ENCODE assay signal across 14 mouse cellular contexts in the genomic region with DNA sequence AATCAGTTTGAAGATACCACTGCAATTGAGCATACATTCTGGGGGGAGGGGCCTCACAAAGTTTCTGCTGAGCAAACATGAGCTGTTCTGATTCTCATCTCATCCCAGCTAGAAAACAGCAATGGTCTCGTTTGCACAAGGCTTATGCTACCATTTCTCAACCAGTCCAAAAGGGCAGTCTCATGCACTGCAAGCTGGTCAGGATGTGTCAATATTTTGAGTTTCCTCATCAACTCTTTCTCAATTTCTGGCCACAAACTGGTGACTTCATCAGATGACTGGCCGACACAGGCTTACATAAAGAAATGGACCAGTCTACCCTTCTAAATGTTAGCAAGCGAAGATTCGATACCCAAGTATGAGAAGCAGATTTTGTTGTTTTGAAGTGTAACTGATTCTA. TPM values are rescaled to one million over a fixed set of nuclear protein-coding genes. Genes with fewer than 3 reads are reported as not detected.
A peak's percentile ranks its signal among the peaks of the same experiment; 100 is the strongest.
DNase-seq lines count a peak whose midpoint lies in the region; ATAC-seq and TF ChIP-seq lines count a peak whose summit lies in the region.
"Had no signal": no experiment of that assay in that cellular context is flagged by ENCODE, and none has a peak within 500 bp of the region (broad histone marks: within the 10 kb centered on the region; RNA-seq: fewer than 3 reads in every experiment).

No protein-coding gene starts in this region.

- peak; percentile 38 to 89 for DNase-seq in adrenal gland, adult (ENCODE audit: inconsistent age in 2 of 2, low spot score in 1 of 2)
- DNase-seq in adrenal gland, postnatal 25 days = no peak
- peak; percentile 58 to 65 (median 62) for DNase-seq in liver, embryonic 14.5 days (ENCODE audit: low read depth in 3 of 3, low spot score in 3 of 3)
- no peak for DNase-seq in kidney, adult 11 months
- DNase-seq in retina, embryonic 14.5 days (ENCODE audit: low spot score) = no peak
- DNase-seq: heart, postnatal 36 days; kidney, postnatal 4 days; spleen, adult 18-20 months had no signal

- no peak overlapping the region for H3K4me3 ChIP-seq in bone marrow macrophage, adult 2 months (ENCODE audit: insufficient read depth, low read length)
- no peak overlapping the region for H3K4me3 ChIP-seq in liver, embryonic 14.5 days (ENCODE audit: insufficient read depth in 1 of 2, low read depth in 2 of 2, low read length in 2 of 2)
- no peak overlapping the region for H3K4me3 ChIP-seq in myocyte
- no peak overlapping the region for H3K4me3 ChIP-seq in kidney, embryonic 16.5 days (ENCODE audit: low read length)
- H3K4me3 ChIP-seq: embryonic facial prominence, embryonic 12.5 days; limb, embryonic 15.5 days; neural tube, embryonic 13.5 days had no signal

- no peak for TF ChIP-seq POLR2A in bone marrow macrophage, adult 2 months (IDR thresholded peaks at IDR 0.05; ENCODE audit: borderline replicate concordance, low read depth, low read length)
- TF ChIP-seq POLR2A in myocyte (IDR thresholded peaks at IDR 0.05; ENCODE audit: insufficient read length, low read depth) = no peak

- TF ChIP-seq EP300 in liver, embryonic 14.5 days (IDR thresholded peaks at IDR 0.05; ENCODE audit: low read depth) = 0 out of 2 replicates have a peak, but pooled peaks have one; percentile 39

- H3ac ChIP-seq in myocyte (ENCODE audit: control insufficient read depth, insufficient read length) = no peak overlapping the region

- peak overlapping the region; percentile 96 for H3K27ac ChIP-seq in bone marrow macrophage, adult 2 months (ENCODE audit: insufficient read depth, low read depth, low read length)
- peak overlapping the region; percentile 3; the same call in 1 of the 2 replicates for H3K27ac ChIP-seq in liver, embryonic 14.5 days
- H3K27ac ChIP-seq in kidney, embryonic 16.5 days (ENCODE audit: low read length) = no peak overlapping the region
- H3K27ac ChIP-seq: embryonic facial prominence, embryonic 12.5 days; limb, embryonic 15.5 days; neural tube, embryonic 13.5 days had no signal

- peak overlapping the region; percentile 28; the same call in 1 of the 2 replicates for H3K4me2 ChIP-seq in liver, embryonic 14.5 days (ENCODE audit: low read depth)
- no peak overlapping the region for H3K4me2 ChIP-seq in myocyte (ENCODE audit: low read depth)
- no peak overlapping the region for H3K4me2 ChIP-seq in kidney, embryonic 16.5 days (replicated peaks; ENCODE audit: low read depth, low read length)
- H3K4me2 ChIP-seq: embryonic facial prominence, embryonic 12.5 days; limb, embryonic 15.5 days; neural tube, embryonic 13.5 days had no signal

- H3K4me1 ChIP-seq in bone marrow macrophage, adult 2 months (ENCODE audit: control insufficient read depth, insufficient read depth, low read length) = peaks cover 62% of the 10 kb centered on the region
- peaks cover 4 to 34% of the 10 kb centered on the region in 2 experiments for H3K4me1 ChIP-seq in liver, embryonic 14.5 days (replicated peaks; ENCODE audit: control insufficient read depth in 2 of 2, insufficient read depth in 2 of 2, low read length in 1 of 2)
- H3K4me1 ChIP-seq in kidney, embryonic 16.5 days (ENCODE audit: insufficient read depth, low read length) = no peaks in the 10 kb centered on the region; the same call in 1 of the 2 replicates

- no peak for TF ChIP-seq CTCF in bone marrow macrophage, adult 2 months (IDR thresholded peaks at IDR 0.05; ENCODE audit: low read depth, low read length)
- TF ChIP-seq CTCF in liver, embryonic 14.5 days (IDR thresholded peaks at IDR 0.05; ENCODE audit: low read depth) = no peak

- WGBS in liver, embryonic 14.5 days (ENCODE audit: insufficient replicate concordance) = 50% methylated on average over 4 of the region's 4 CpGs
- 79% methylated on average over 4 of the region's 4 CpGs for WGBS in kidney, embryonic 16.5 days

- peak; percentile 78 for ATAC-seq in liver, embryonic 14.5 days (ENCODE audit: insufficient read depth)
- no peak for ATAC-seq in kidney, embryonic 16.5 days (ENCODE audit: low FRiP score, low TSS enrichment)

- H3K9me3 ChIP-seq in liver, embryonic 14.5 days (ENCODE audit: control insufficient read depth, low read length) = no peaks in the 10 kb centered on the region
- no peaks in the 10 kb centered on the region for H3K9me3 ChIP-seq in kidney, embryonic 16.5 days (ENCODE audit: low read length)
- H3K9me3 ChIP-seq: embryonic facial prominence, embryonic 12.5 days; limb, embryonic 15.5 days; neural tube, embryonic 13.5 days had no signal

- no peaks in the 10 kb centered on the region; the same call in 1 of the 2 replicates for H3K36me3 ChIP-seq in liver, embryonic 14.5 days (replicated peaks; ENCODE audit: control insufficient read depth, insufficient read depth, low read depth)
- peaks cover 10% of the 10 kb centered on the region for H3K36me3 ChIP-seq in myocyte (ENCODE audit: control insufficient read depth, insufficient read depth)
- H3K36me3 ChIP-seq in kidney, embryonic 16.5 days (ENCODE audit: insufficient read depth, low read length) = 0 out of 2 replicates have a peak, but pooled peaks cover 1% of the 10 kb centered on the region
- H3K36me3 ChIP-seq: neural tube, embryonic 13.5 days had no signal

- no peaks in the 10 kb centered on the region for H3K27me3 ChIP-seq in liver, embryonic 14.5 days (ENCODE audit: control insufficient read depth, insufficient read depth, low read length)
- no peaks in the 10 kb centered on the region for H3K27me3 ChIP-seq in myocyte (ENCODE audit: control insufficient read depth, insufficient read depth, insufficient read length)
- H3K27me3 ChIP-seq in kidney, embryonic 16.5 days (ENCODE audit: insufficient read depth, low read length) = no peaks in the 10 kb centered on the region
- H3K27me3 ChIP-seq: embryonic facial prominence, embryonic 12.5 days; limb, embryonic 15.5 days; neural tube, embryonic 13.5 days had no signal

- H3K9ac ChIP-seq in liver, embryonic 14.5 days (replicated peaks) = no peak overlapping the region
- no peak overlapping the region for H3K9ac ChIP-seq in kidney, embryonic 16.5 days (replicated peaks; ENCODE audit: low read length)
- H3K9ac ChIP-seq: embryonic facial prominence, embryonic 12.5 days; limb, embryonic 15.5 days; neural tube, embryonic 13.5 days had no signal

- H3K79me2 ChIP-seq in myocyte (ENCODE audit: control insufficient read depth, insufficient read depth) = peaks cover 100% of the 10 kb centered on the region

TF ChIP-seq in myocyte, 11 proteins besides CTCF, POLR2A, EP300 and RAD21:
- TF ChIP-seq CEBPB (IDR thresholded peaks at IDR 0.05; ENCODE audit: insufficient read depth, poor library complexity, severe bottlenecking) = 0 out of 2 replicates have a peak, but pooled peaks have one; percentile 44
- TF ChIP-seq TCF12 (IDR thresholded peaks at IDR 0.05; ENCODE audit: insufficient read depth, poor library complexity, severe bottlenecking) = no peak
- TF ChIP-seq USF1 (IDR thresholded peaks at IDR 0.05; ENCODE audit: low read depth) = no peak
- no peak for TF ChIP-seq TCF3 (IDR thresholded peaks at IDR 0.05; ENCODE audit: insufficient read length, low read depth)

RNA-seq across cellular contexts. Expression of a gene that starts 9.8 kb away (rescaled TPM):
- 115 and 155 TPM in 2 replicates for total RNA-seq in adrenal gland, postnatal 25 days (2021)
- polyA plus RNA-seq in bone marrow macrophage, adult 2 months (2012; ENCODE audit: insufficient read depth, insufficient read length, missing spikeins) = 89.1 and 89.4 TPM in 2 replicates
- polyA plus RNA-seq in liver, embryonic 14.5 days (2012; rRNA removed) = 36.5 and 41.5 TPM in 2 replicates
- polyA plus RNA-seq in liver, embryonic 14.5 days (2014; fragmentation: Nextera tagmentation; extraction: Ambion mirVana) = 37.9 and 38.9 TPM in 2 replicates
- 81.2 TPM for polyA plus RNA-seq in myocyte (2012; fragmentation: generic; extraction: Trizol)
- 91.0 and 95.7 TPM in 2 replicates for polyA plus RNA-seq in kidney, embryonic 16.5 days (2015; fragmentation: Nextera tagmentation; extraction: Ambion mirVana)

Comparison
In these comparisons a context has a peak if more than half of its experiments do, and no peak if none do; other contexts are left out.
1. DNase-seq: peak in adrenal gland, adult (2 of 2) and liver, embryonic 14.5 days (3 of 3); none in adrenal gland, postnatal 25 days (single experiment), kidney, adult 11 months (single experiment) and retina, embryonic 14.5 days (single experiment).